Mouse (Mus musculus): ENCODE results near the gene Ptprh. TPM values are rescaled to one million over a fixed set of nuclear protein-coding genes. Genes with fewer than 3 reads are reported as not detected.

Gene Ptprh
- polyA plus RNA-seq, 1 experiment from 2014 or later, result not detected

Small RNAs within 50 kb of the gene (microRNA-seq; reads per million reads assigned to microRNA genes)
- gene Gm23577 (ENCODE audit: borderline number of aligned reads), result not detected

Other genes with a start within 250 kb of the Ptprh start
- 0.94 and 1.7 TPM in 2 replicates for gene Gp6, start 206.3 kb downstream of the Ptprh start, polyA plus RNA-seq (2014; fragmentation: Nextera tagmentation; extraction: Ambion mirVana)
- gene Rdh13, start 158.4 kb downstream of the Ptprh start, polyA plus RNA-seq (2014; fragmentation: Nextera tagmentation; extraction: Ambion mirVana), result 28.0 and 31.0 TPM in 2 replicates
- 2.8 and 4.6 TPM in 2 replicates for gene Eps8l1, start 143.4 kb downstream of the Ptprh start, polyA plus RNA-seq (2014; fragmentation: Nextera tagmentation; extraction: Ambion mirVana)
- 32.9 and 33.4 TPM in 2 replicates for gene Ppp1r12c, start 102.4 kb downstream of the Ptprh start, polyA plus RNA-seq (2014; fragmentation: Nextera tagmentation; extraction: Ambion mirVana)
- gene Tnnt1, start 87.7 kb downstream of the Ptprh start, polyA plus RNA-seq (2014; fragmentation: Nextera tagmentation; extraction: Ambion mirVana), result 260 and 262 TPM in 2 replicates
- gene Tnni3, start 79.8 kb downstream of the Ptprh start, polyA plus RNA-seq (2014; fragmentation: Nextera tagmentation; extraction: Ambion mirVana), result 1,570 and 1,662 TPM in 2 replicates
- 0.19 and 0.44 TPM in 2 replicates for gene Dnaaf3, start 71.6 kb downstream of the Ptprh start, polyA plus RNA-seq (2014; fragmentation: Nextera tagmentation; extraction: Ambion mirVana)
- 0.77 and 1.3 TPM in 2 replicates for gene Syt5, start 56.5 kb downstream of the Ptprh start, polyA plus RNA-seq (2014; fragmentation: Nextera tagmentation; extraction: Ambion mirVana)
- gene Tmem86b, start 27.4 kb upstream of the Ptprh start, polyA plus RNA-seq (2014; fragmentation: Nextera tagmentation; extraction: Ambion mirVana), result 3.8 and 4.6 TPM in 2 replicates
- gene Ppp6r1, start 55.0 kb upstream of the Ptprh start, polyA plus RNA-seq (2014; fragmentation: Nextera tagmentation; extraction: Ambion mirVana), result 3.2 and 7.0 TPM in 2 replicates
- 81.5 and 83.7 TPM in 2 replicates for gene Hspbp1, start 81.0 kb upstream of the Ptprh start, polyA plus RNA-seq (2014; fragmentation: Nextera tagmentation; extraction: Ambion mirVana)
- gene Brsk1, start 86.6 kb upstream of the Ptprh start, polyA plus RNA-seq (2014; fragmentation: Nextera tagmentation; extraction: Ambion mirVana), result 1.7 TPM in 2 replicates
- gene Tmem150b, start 121.2 kb upstream of the Ptprh start, polyA plus RNA-seq (2014; fragmentation: Nextera tagmentation; extraction: Ambion mirVana), result not detected in 2 replicates
- 58.6 and 63.5 TPM in 2 replicates for gene Kmt5c, start 136.1 kb upstream of the Ptprh start, polyA plus RNA-seq (2014; fragmentation: Nextera tagmentation; extraction: Ambion mirVana)
- gene Cox6b2, start 149.1 kb upstream of the Ptprh start, polyA plus RNA-seq (2014; fragmentation: Nextera tagmentation; extraction: Ambion mirVana), result 32.9 and 42.4 TPM in 2 replicates
- not detected in 2 replicates for gene Fam71e2, start 167.3 kb upstream of the Ptprh start, polyA plus RNA-seq (2014; fragmentation: Nextera tagmentation; extraction: Ambion mirVana)
- not detected in 2 replicates for gene Il11, start 178.8 kb upstream of the Ptprh start, polyA plus RNA-seq (2014; fragmentation: Nextera tagmentation; extraction: Ambion mirVana)
- gene Tmem190, start 178.9 kb upstream of the Ptprh start, polyA plus RNA-seq (2014; fragmentation: Nextera tagmentation; extraction: Ambion mirVana), result not detected in 2 replicates
- 2.2 and 2.4 TPM in 2 replicates for gene Tmem238, start 185.6 kb upstream of the Ptprh start, polyA plus RNA-seq (2014; fragmentation: Nextera tagmentation; extraction: Ambion mirVana)
- 143 and 156 TPM in 2 replicates for gene Rpl28, start 188.8 kb upstream of the Ptprh start, polyA plus RNA-seq (2014; fragmentation: Nextera tagmentation; extraction: Ambion mirVana)
- gene Ube2s, start 208.5 kb upstream of the Ptprh start, polyA plus RNA-seq (2014; fragmentation: Nextera tagmentation; extraction: Ambion mirVana), result 317 and 378 TPM in 2 replicates
- 0.09 TPM in 1 of 2 replicates, not detected in the other for gene Shisa7, start 240.7 kb upstream of the Ptprh start, polyA plus RNA-seq (2014; fragmentation: Nextera tagmentation; extraction: Ambion mirVana)